In the genomic region with DNA sequence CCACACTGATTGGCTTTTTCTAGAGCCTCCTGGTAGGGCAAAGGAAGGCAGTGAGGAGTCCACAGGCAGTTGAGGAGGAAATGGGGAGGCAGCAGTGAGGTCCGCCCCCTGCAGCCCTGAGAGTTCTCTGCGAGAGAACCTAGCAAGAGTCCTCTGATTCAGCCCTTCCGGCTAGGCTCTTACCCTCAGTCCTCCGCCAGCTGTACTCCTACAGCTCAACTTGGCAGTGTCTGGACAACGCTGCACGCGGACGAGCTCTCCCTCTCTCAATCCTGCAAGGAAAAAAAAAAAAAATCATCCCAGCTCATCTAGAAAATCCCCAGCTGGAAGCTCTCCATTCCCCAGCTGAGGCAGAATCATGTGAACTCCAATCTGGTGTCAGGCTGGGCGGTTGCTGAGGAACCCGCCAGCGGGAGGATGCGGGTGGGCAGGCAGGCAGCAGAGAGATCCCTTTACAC, we compare ENCODE assay signal across 9 mouse cellular contexts. TPM values are rescaled to one million over a fixed set of nuclear protein-coding genes. Genes with fewer than 3 reads are reported as not detected.
A peak's percentile ranks its signal among the peaks of the same experiment; 100 is the strongest.
DNase-seq lines count a peak whose midpoint lies in the region; ATAC-seq and TF ChIP-seq lines count a peak whose summit lies in the region.
"Had no signal": no experiment of that assay in that cellular context is flagged by ENCODE, and none has a peak within 500 bp of the region (broad histone marks: within the 10 kb centered on the region; RNA-seq: fewer than 3 reads in every experiment).

No protein-coding gene starts in this region.

- WGBS in forebrain, postnatal 0 days: 32% methylated on average over 12 of the region's 12 CpGs
- 51% methylated on average over 12 of the region's 12 CpGs for WGBS in forebrain, embryonic 13.5 days
- 35% methylated on average over 12 of the region's 12 CpGs for WGBS in hindbrain, embryonic 16.5 days

- DNase-seq in forebrain, postnatal 0 days: peak; percentile 47
- peak; percentile 6 for DNase-seq in 3T3-L1 (ENCODE audit: low read depth, low spot score)
- peak; percentile 60 to 66 for DNase-seq in cerebellum, postnatal 14 days
- peak; percentile 79 for DNase-seq in left cerebral cortex, postnatal 4 days
- DNase-seq in right cerebral cortex, postnatal 36 days (ENCODE audit: low spot score in 2 of 2): peak; percentile 55 to 66
- no peak for DNase-seq in adrenal gland, postnatal 25 days

- H3K4me1 ChIP-seq in forebrain, postnatal 0 days (ENCODE audit: insufficient read depth): 0 out of 2 replicates have a peak, but pooled peaks cover 3% of the 10 kb centered on the region
- no peaks in the 10 kb centered on the region for H3K4me1 ChIP-seq in forebrain, embryonic 13.5 days
- H3K4me1 ChIP-seq in hindbrain, embryonic 16.5 days (ENCODE audit: control insufficient read depth, insufficient read depth, low read depth, low read length): no peaks in the 10 kb centered on the region; the same call in 1 of the 2 replicates

- intact Hi-C loops in left cerebral cortex, postnatal 4 days (cut with DNase I): no loop called here

- 0 out of 2 replicates have a peak overlapping the region, but pooled peaks have one; percentile 30 for H3K27ac ChIP-seq in forebrain, postnatal 0 days (ENCODE audit: low read depth, low read length)
- no peak overlapping the region for H3K27ac ChIP-seq in forebrain, embryonic 13.5 days
- H3K27ac ChIP-seq in hindbrain, embryonic 16.5 days (ENCODE audit: low read depth, low read length): no peak overlapping the region
- H3K27ac ChIP-seq: macrophage had no signal

- H3K9ac ChIP-seq in forebrain, postnatal 0 days: no peak overlapping the region
- no peak overlapping the region for H3K9ac ChIP-seq in forebrain, embryonic 13.5 days
- no peak overlapping the region for H3K9ac ChIP-seq in hindbrain, embryonic 16.5 days (ENCODE audit: low read depth, low read length)

- H3K4me2 ChIP-seq in forebrain, postnatal 0 days (ENCODE audit: low read depth): 0 out of 2 replicates have a peak overlapping the region, but pooled peaks have one; percentile 13
- no peak overlapping the region for H3K4me2 ChIP-seq in forebrain, embryonic 13.5 days
- H3K4me2 ChIP-seq in hindbrain, embryonic 16.5 days (ENCODE audit: low read length): peak overlapping the region; percentile 27; the same call in 1 of the 2 replicates

- no peaks in the 10 kb centered on the region for H3K36me3 ChIP-seq in forebrain, postnatal 0 days (ENCODE audit: insufficient read depth)
- no peaks in the 10 kb centered on the region for H3K36me3 ChIP-seq in forebrain, embryonic 13.5 days (ENCODE audit: poor library complexity, severe bottlenecking)
- no peaks in the 10 kb centered on the region for H3K36me3 ChIP-seq in hindbrain, embryonic 16.5 days (ENCODE audit: control insufficient read depth, insufficient read depth, low read length)

- no peaks in the 10 kb centered on the region for H3K9me3 ChIP-seq in forebrain, postnatal 0 days (ENCODE audit: low read length)
- H3K9me3 ChIP-seq in forebrain, embryonic 13.5 days (replicated peaks): no peaks in the 10 kb centered on the region
- H3K9me3 ChIP-seq in hindbrain, embryonic 16.5 days (ENCODE audit: control insufficient read depth, low read length): peaks cover 3% of the 10 kb centered on the region; the same call in 1 of the 2 replicates

- ATAC-seq in forebrain, postnatal 0 days: peak; percentile 69
- ATAC-seq in forebrain, embryonic 13.5 days: no peak
- ATAC-seq in hindbrain, embryonic 16.5 days: peak; percentile 73

- no peak for TF ChIP-seq CTCF in forebrain, postnatal 0 days (IDR thresholded peaks at IDR 0.05; ENCODE audit: low read depth)

- H3K4me3 ChIP-seq in forebrain, postnatal 0 days (ENCODE audit: low read depth, low read length): no peak overlapping the region
- no peak overlapping the region for H3K4me3 ChIP-seq in forebrain, embryonic 13.5 days
- no peak overlapping the region for H3K4me3 ChIP-seq in hindbrain, embryonic 16.5 days (ENCODE audit: low read length)

- no peaks in the 10 kb centered on the region for H3K27me3 ChIP-seq in forebrain, postnatal 0 days (ENCODE audit: insufficient read depth, low read length)
- no peaks in the 10 kb centered on the region for H3K27me3 ChIP-seq in forebrain, embryonic 13.5 days
- no peaks in the 10 kb centered on the region for H3K27me3 ChIP-seq in hindbrain, embryonic 16.5 days (replicated peaks; ENCODE audit: control insufficient read depth, insufficient read depth, low read length)

RNA-seq across cellular contexts. Expression of a gene that starts 20.2 kb away (rescaled TPM):
- total RNA-seq in forebrain, postnatal 0 days (2014; rRNA removed): 4.9 and 7.0 TPM in 2 replicates
- 1.8 and 3.7 TPM in 2 replicates for polyA plus RNA-seq in forebrain, postnatal 0 days (2015; fragmentation: Nextera tagmentation; extraction: Ambion mirVana)
- polyA plus RNA-seq in forebrain, embryonic 13.5 days (2015; fragmentation: Nextera tagmentation; extraction: Ambion mirVana): 0.28 and 0.40 TPM in 2 replicates
- polyA plus RNA-seq in hindbrain, embryonic 16.5 days (2015; fragmentation: Nextera tagmentation; extraction: Ambion mirVana): 6.3 and 6.8 TPM in 2 replicates
- total RNA-seq in left cerebral cortex, postnatal 4 days (2021): 1 to 10 TPM; 5.3 to 6.7 TPM
- 1.00 and 1.6 TPM in 2 replicates for total RNA-seq in adrenal gland, postnatal 25 days (2021)
